Mouse (Mus musculus) inflammation-experienced regulatory T-cells (primary cell): ENCODE measurements around the gene Atp7a. TPM values are rescaled to one million over a fixed set of nuclear protein-coding genes. Genes with fewer than 3 reads are reported as not detected.

ENCODE experiments used
- polyA plus RNA-seq, 2 experiments: library from polyadenylated mRNA; unstranded; fragments of 100-300 nt; shearing (Covaris generic); gene quantifications; one replicate each; pipeline ENCODE4 v1.2.1; 2017

The Atp7a gene
- polyA plus RNA-seq = 10 to 100 TPM in 1 of 2 experiments, 1 to 10 TPM in 1; 6.9 to 10.2 TPM

DNA sequence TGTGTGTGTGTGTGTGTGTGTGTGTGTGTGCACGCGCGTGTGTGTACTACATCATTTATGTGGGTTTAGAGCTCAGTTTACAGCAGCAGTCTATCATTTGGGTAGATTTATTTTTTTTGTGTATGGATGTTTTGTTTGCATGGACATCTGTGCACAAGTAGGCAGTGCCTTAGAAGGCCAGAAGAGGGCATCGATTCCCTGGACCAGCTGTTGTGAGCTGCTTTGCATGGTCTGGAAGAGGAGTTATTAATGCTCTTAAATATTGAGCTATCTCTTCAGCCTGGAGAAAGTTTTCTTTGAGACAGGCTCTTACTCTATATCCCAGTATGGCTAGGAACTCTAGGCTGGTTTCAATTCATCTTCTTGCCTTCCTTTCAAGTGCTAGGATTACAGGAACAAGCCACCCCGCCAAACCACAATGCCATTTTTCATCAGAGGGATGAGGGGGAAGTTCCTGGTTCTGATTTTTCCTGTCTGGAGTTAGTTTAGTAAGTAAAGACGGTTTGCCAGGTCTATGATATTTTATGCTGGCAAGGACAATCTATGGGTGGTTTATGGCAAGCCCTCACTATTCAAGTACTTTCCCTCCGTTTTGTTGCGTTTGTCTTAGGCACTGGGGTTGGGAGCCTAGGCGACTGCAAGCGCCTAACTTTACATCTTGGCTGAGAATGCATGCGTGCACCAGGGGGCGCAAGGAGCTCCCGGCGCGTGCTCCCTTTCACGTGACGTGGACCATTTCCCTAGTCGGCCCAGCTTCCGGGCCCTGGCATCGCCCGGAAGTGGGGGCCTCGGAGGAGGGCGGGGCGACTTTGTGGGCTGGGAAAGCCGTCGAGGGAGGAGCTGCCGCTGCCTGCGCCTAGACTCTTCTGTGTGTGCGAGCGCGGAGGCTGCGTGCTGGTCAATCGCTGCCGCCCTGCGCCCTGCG lies at the start of gene Atp7a:
Gene Atp7a (plus strand): TSS at position 859 of the 925 bp plus-strand sequence.

DNA sequence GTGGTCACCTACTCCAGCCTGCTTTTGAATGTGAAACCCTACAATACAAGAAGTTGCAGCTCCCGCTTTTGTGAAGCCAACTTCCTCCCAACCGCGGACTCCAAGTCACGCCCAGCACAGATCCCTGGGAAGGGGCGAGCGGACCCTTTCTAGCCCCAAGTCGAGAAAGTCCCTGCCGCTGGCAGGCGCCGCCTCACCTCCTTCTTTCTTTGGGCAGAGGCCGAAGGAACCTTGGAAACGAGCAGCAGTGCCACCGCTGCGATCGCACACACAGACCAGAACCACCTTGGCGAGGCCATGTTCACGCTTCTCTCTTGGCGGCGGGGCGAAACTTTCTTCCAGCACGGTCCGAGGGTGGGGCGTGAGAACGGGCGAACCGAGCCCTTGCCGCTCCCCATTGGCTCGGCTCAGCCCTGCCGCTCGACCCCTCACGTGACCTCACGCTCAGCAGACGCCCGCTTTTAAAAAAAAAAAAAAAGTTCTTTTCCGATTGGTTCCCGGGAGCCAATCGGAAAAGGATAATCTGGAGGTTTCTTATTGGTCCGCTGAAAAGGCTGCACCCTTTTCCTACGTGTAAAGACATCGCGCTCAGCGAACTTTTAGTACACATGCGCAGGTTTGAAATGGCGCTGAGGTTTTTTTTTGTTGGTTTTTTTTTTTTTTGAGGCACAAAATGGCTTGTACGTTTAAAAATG lies 15.5 kb upstream of the Atp7a start, which contains the start of gene Magt1:
Gene Magt1 (minus strand): TSS at position 442 of the 695 bp plus-strand sequence.

DNA sequence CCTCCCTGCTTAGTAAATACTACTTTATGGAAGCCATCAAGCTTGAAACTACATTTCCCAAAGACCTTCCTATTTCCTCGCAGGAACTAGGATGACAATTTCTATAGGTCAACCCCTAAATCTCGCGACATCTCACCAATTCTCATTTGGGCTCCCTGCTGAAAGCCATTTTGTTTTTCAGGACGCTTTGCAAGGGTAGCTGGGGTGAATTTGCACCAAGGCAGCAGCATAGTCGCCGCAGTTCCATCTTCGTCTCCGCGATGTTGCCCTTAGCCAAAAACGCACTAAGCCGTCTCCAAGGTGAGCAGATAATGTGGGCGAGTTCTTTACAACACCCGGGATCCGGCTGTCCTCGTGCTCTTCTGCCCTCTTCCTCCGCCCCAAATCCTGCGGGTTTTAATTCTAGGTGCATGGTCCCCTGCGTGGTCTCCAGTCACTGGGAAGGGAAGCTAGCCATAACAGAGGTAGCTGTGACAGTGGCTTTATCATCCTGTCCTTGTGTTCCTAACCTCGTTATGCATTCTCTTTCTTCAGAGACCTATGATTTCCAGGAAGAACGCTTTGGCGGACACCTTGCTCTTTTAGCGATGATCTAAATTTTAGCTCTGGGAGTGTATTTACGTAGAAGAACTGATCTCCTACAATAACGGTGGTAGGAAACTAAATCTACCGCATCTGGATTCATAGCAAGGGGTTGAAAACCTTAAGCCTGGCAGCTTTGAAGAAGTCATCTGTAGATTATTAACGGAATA lies 11.3 kb upstream of the Atp7a start, which contains the start of gene Cox7b:
Gene Cox7b (plus strand): TSS at position 130 of the 752 bp plus-strand sequence.

DNA sequence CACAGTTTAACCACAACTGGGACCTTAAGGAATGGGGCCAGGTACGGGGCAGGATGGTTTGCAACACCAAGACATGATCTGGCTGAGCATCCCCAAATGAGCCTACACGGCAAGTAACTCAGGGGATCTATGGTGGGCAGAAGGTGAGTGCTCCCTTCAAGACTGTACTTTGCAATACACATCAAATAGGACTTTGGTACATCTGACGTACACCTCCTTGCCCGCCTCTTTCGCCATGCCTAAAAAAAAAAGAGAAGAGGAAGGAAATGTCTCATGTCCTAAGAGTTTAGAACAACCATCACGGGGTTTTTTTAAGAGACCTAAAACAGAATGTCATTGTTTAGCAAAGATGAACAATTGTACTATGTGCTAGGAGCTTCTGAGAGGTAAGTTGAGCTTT lies 115.9 kb downstream of the Atp7a start, which contains the start of gene Tlr13:
Gene Tlr13 (plus strand): TSS at position 269 of the 400 bp plus-strand sequence.

Other genes with a start within 250 kb of the Atp7a start
- 100 to 1,000 TPM; 182 to 225 TPM for gene Atrx, start 97.9 kb upstream of the Atp7a start, polyA plus RNA-seq
- gene Magt1, start 15.4 kb upstream of the Atp7a start, polyA plus RNA-seq = 10 to 100 TPM; 28.4 to 43.9 TPM
- gene Cox7b, start 11.6 kb upstream of the Atp7a start, polyA plus RNA-seq = 100 to 1,000 TPM; 226 to 240 TPM
- gene Tlr13, start 115.9 kb downstream of the Atp7a start, polyA plus RNA-seq = not detected
- 100 to 1,000 TPM; 123 to 125 TPM for gene Pgk1, start 159.8 kb downstream of the Atp7a start, polyA plus RNA-seq
- 10 to 100 TPM; 37.0 to 43.0 TPM for gene Taf9b, start 193.9 kb downstream of the Atp7a start, polyA plus RNA-seq
- gene Fnd3c2, start 228.1 kb downstream of the Atp7a start, polyA plus RNA-seq = not detected